Mouse (Mus musculus) ovary, postnatal 10 days (tissue): Measurements from ENCODE around the gene Nap1l5.
"Not testable (repeated sequence)": the region's sequence is repeated elsewhere in the genome, so short reads cannot be mapped to it uniquely, and the experiment has no call there.

Source experiments
- DNase-seq: peaks from one replicate; pipeline ENCODE4 v3.0.0; 2022; ENCODE audit warnings: low spot score

Nap1l5 gene

GRCm38 (mm10) chr6:58904551-58904950, 2.3 kb downstream of the Nap1l5 start:
- DNase-seq = no peak

DNA sequence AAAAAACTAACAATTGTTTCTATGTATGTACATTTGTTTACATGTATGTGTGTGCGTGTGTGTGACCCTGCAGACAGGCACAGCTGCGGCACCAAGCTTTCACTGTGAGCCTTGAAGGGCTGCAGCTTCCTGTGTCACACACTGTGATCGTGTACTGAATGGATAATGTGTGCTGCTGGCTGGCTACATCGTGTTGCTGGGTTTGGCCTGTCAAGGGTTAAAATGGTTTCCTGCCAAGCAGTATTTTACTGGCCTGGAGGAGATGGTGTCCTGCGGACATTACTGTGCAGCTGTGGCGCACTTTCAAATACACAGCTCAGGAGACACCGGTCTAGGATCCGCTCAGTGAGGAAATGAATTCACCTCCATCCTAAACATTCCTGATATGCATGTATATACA, 3.7 kb downstream of the Nap1l5 start:
- DNase-seq = no peak

GRCm38 (mm10) chr6:58900536-58900935, 6.3 kb downstream of the Nap1l5 start:
- no peak for DNase-seq

GRCm38 (mm10) chr6:58899076-58899475, 7.8 kb downstream of the Nap1l5 start:
- no peak for DNase-seq

DNA sequence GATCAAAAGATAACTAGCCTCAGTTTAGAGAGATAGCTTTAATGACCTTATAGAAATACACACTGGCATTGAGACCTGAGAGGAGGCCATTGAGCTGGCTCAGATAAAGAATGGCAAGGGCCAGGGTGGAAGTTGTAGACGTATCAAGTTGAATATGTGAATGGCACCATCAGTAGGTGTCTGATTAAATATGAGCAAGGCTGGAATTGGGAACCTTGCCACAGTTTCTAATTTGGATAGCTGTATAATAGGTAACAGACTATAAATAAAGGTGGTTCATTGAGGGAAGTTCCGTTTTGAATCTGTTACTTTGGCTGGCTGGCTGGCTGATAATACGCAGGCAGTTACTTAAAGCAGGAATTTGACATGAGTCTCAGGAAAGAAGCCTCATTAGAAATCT, 10.2 kb downstream of the Nap1l5 start:
- no peak for DNase-seq

GRCm38 (mm10) chr6:58894994-58895393, 11.9 kb downstream of the Nap1l5 start:
- no peak for DNase-seq

- DNase-seq = no peak
Measured at GRCm38 (mm10) chr6:58893307-58893706, 13.6 kb downstream of the Nap1l5 start.

DNA sequence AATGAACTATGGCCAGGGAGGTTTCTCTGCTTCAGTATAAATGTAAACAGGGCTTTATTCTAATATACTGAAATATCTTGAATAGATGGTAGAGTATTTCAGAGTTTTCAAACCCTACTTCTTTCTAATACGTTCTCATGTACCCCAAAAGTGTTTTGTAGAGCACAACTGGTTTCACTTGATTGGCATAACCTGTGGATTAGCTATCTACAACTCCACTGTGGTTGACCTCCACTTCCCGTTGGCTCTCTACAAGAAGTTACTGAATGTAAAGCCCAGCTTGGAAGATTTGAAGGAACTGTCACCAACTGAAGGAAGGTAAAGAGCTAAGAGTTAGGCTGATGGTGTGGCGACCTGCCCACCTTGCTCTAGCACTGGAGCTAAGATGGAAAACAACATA, 17.0 kb downstream of the Nap1l5 start:
- no peak for DNase-seq

DNA sequence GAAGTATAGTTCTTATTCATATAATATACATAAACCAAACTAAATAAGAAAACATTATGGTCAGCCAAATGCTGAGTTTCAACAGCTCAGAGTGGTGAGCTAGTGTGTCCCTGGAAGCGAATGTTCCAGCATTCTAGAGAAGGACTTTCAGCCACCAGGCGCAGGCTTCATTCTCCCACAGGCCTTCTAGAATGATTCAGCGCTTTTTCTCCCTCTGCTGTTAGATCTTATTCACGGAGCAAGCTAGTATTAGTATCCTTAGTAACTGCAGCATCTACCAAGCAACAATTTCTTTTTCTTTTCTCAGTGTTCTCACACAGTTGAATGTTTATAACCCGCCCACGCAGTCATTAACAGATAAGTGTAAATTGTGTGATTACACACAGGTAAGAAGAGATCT, 24.6 kb downstream of the Nap1l5 start:
- DNase-seq = no peak

DNA sequence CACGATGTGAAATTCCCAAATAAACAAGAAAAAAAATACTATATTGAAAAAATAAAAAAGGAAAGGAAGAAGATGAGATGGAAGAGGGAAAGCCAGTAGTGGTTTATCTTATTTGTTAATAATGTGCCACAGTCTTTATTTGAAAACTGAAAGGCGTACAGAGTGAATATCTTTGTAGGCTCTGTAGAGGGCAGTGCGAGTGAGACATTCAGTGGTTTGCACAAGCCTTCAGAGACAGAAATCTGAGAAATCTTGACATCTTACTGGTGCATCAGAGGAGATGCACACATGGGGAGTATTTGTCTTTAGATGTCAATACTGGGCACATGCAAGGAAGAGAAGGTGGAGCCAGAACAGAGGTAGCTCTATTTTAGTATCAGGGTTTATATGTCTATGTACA, 25.5 kb downstream of the Nap1l5 start:
- no peak for DNase-seq

GRCm38 (mm10) chr6:58880861-58881260, 26.0 kb downstream of the Nap1l5 start:
- DNase-seq = no peak

DNA sequence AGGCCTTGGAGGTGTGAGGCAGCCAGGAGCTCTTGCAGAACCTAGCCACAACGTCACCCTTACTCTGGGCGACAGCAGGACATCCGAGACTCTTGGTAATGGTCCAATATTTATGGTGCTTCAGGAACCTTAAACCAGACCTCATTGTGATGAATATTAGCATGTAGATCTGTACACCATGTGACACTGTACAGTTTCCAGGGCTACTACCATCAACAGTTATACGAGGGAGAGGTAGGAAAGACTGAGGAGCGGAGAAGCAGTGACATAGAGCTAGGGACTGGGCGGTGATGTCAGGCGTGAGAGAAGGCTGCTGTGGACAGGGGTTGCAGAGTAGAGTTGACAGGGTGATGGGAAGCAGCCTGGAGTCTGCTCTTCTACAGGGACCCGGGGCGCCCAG, 26.9 kb downstream of the Nap1l5 start:
- DNase-seq = no peak

GRCm38 (mm10) chr6:58879572-58879971, 27.3 kb downstream of the Nap1l5 start:
- no peak for DNase-seq

GRCm38 (mm10) chr6:58867858-58868257, 39.0 kb downstream of the Nap1l5 start:
- not testable (repeated sequence) for DNase-seq

- no peak for DNase-seq
Measured at GRCm38 (mm10) chr6:58863631-58864235, 43.1 kb downstream of the Nap1l5 start.

GRCm38 (mm10) chr6:58862446-58862993, 44.4 kb downstream of the Nap1l5 start:
- no peak for DNase-seq

DNA sequence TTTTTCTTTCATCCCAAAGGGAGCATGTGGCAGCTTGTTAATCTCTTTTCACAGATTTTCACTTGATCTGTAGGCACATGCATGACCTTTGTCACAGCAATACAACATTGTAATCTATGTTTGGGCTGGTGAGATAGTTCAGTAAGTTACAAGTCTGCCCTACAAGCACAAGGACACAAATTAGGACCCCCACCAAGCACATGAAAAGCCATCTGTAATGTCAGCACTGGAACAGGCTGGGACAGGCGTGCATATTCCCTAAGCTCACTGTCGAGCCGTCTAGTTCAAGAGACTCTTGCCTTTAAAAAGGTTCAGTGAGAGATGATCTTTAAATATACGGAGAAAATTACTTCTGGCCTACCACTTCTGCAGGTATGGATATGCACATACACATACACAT, 47.4 kb downstream of the Nap1l5 start:
- no peak for DNase-seq

- DNase-seq = no peak
Measured at GRCm38 (mm10) chr6:58856494-58856893, 50.4 kb downstream of the Nap1l5 start.

GRCm38 (mm10) chr6:58855676-58856367, 51.1 kb downstream of the Nap1l5 start:
- no peak for DNase-seq
